Mouse (Mus musculus) brain, adult 10 weeks (tissue): ENCODE data around the gene Slk. TPM values are rescaled to one million over a fixed set of nuclear protein-coding genes. Genes with fewer than 3 reads are reported as not detected.

Source experiments
- polyA plus RNA-seq: library from polyadenylated mRNA; stranded (reverse); fragments of 350-450 nt; fragmentation: Illumina TruSeq; extraction: RNeasy Lipid Tissue Mini Kit (QIAGEN cat#74804); gene quantifications from one replicate; pipeline ENCODE4 v1.2.3, GENCODE M21; 2015; ENCODE audit warnings: low read depth, low replicate concordance

Slk gene
- 36.0 TPM for polyA plus RNA-seq

DNA sequence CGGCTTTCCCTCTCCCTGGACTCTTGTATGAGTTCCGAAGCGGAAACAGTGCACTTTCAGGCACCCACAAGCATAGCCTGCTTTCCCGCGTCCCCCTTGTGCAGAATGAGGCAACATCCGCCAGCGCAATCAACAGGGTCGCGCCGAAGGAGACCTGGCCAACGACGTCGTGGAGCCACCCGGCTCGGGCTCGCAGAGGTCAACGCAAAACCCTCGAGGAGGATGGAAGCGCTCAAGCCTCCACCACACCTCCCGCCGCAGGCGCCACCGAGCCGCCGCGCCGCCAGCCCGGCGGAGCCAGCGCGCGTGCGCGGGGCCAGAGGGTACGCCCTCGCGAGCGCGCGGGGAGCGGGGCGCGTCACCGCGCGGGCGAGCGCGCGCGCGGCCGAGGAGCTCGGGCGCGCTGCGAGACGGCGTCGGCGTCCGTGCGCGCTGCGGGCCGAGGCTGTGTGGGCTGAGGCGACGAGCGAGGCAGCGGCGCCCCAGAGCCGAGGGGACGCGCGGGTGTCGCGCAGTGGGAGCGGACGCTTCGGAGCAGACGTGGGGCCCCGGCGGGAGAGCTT lies at the start of gene Slk:
TSS of gene Slk (plus strand) at position 454 of the 563 bp plus-strand sequence.

GRCm38 (mm10) chr19:47537300-47537792 lies 42.1 kb upstream of the Slk start, which contains the start of gene Stn1:
Gene Stn1, minus strand, starts transcription at chr19:47537507.

DNA sequence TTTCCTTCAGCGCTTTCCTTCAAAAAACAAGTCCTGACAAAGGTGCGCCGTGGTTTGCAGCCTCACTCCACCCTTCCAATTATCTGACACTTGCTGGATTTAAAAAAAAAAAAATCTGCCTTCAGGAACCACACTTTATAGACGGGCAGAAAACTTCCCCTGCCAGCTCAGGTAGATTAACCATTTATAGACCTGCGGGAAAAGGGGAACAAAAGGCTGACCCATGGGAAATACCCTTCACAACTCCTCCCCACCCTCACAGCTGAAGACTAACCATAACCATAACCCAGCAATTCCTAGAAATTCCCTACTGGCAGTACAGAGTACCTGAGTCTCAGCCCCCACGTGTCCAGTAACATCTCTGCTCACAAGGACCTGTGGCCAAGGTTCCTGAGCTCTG lies 112.5 kb downstream of the Slk start, which contains the start of gene Col17a1:
TSS of gene Col17a1 (minus strand) at position 101 of the 400 bp plus-strand sequence.

Other genes with a start within 250 kb of the Slk start
- gene Sh3pxd2a, start 115.3 kb upstream of the Slk start, polyA plus RNA-seq, result 11.8 TPM
- gene Stn1, start 42.2 kb upstream of the Slk start, polyA plus RNA-seq, result 20.1 TPM
- 1.0 TPM for gene Col17a1, start 112.4 kb downstream of the Slk start, polyA plus RNA-seq
- gene Sfr1, start 152.0 kb downstream of the Slk start, polyA plus RNA-seq, result 117 TPM